Mouse (Mus musculus) bone marrow, adult 2 months (tissue): ENCODE measurements at regions not wholly inside any gene's neighbourhood (a gene's known extent, or its start where the extent isn't known, plus 50 kb on each side); places are given as distances from the start of the nearest gene placed in this dataset.

Source experiments
- H3K27ac ChIP-seq: fragments of 200-500 bp; 2 replicates; pipeline ENCODE4 v1.5.1; 2012; ENCODE audit warnings: low read depth, mild to moderate bottlenecking, control low read depth, inconsistent platforms, low read length; ENCODE audit not compliant: control insufficient read depth, poor library complexity, insufficient read depth
- H3K4me1 ChIP-seq: fragments of 200-500 bp; 2 replicates; pipeline ENCODE4 v1.6.1; 2011; ENCODE audit warnings: low read length; ENCODE audit not compliant: control insufficient read depth, insufficient read depth
- H3K4me3 ChIP-seq: fragments of 200-500 bp; replicated peaks from 2 replicates; pipeline ENCODE3; 2011; ENCODE audit warnings: mild to moderate bottlenecking, low read depth, low read length, control low read depth; ENCODE audit not compliant: control insufficient read depth
- CTCF ChIP-seq: fragments of 200-500 bp; IDR thresholded peaks from 2 replicates; pipeline ENCODE4 v1.5.1; 2011; ENCODE audit warnings: low read length, control low read depth; ENCODE audit not compliant: control insufficient read depth, insufficient read depth
- POLR2A ChIP-seq: fragments of 200-500 bp; IDR thresholded peaks from 2 replicates; pipeline ENCODE4 v1.6.1; 2011; ENCODE audit warnings: low read depth, mild to moderate bottlenecking, control low read depth, low read length, borderline replicate concordance; ENCODE audit not compliant: control insufficient read depth
- WGBS: fragments of 180-500 bp; shearing (Covaris S2); methylation state at CpG from one replicate; pipeline ENCODE4 v1.1.7; 2018; 5-methylcytosine and 5-hydroxymethylcytosine counted together

DNA sequence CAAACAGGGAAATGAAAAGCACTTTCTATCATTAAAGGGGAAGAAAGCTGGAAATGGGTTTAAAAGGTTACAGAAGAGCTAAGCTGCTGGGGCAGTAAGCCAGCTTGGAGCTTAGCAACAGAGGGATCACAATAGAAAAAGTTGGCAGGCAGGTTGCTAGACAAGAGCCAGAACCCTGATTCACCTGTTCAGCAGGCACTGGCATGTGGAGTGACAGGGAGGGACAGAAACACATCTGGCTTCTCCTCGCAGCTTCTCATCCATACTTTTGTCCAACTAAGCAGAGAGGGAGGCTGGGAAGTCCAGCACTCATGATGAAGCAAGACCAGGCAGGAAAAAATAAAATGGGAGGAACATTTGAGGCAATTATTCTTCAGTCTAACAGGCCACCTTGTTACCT lies 81.3 kb upstream of the Thrb start:
- Histone ChIP-seq H3K4me1 (no peaks in the 10 kb centered on the region), H3K27ac (no peak overlapping the region), H3K4me3 (no peak overlapping the region)
- TF ChIP-seq POLR2A (no peak), CTCF (no peak)
- WGBS, result 71% methylated on average over 1 of the region's 1 CpGs

DNA sequence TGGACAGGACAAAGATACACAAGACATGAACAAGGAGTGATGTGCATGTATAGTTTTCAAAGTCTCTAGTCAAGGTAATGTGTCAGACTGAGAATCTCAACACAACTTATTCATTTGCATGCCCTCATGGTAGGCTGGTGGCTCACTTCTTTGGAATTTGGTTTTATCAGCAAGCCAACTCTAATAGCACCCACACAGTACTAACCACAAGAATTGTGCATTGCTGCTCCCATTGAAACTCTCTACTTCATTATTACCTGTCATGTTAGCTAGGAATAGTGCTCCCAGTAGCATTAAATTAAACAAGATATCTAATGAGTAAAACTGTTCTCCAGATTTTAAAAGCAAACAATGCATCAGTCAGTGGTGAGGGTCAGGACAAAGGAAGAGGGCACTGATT lies 70.5 kb upstream of the Thrb start:
- TF ChIP-seq POLR2A, result no peak
- no peak overlapping the region for H3K4me3 ChIP-seq
- H3K4me1 ChIP-seq, result no peaks in the 10 kb centered on the region
- H3K27ac ChIP-seq, result no peak overlapping the region

GRCm38 (mm10) chr14:17599553-17599952 lies 60.5 kb upstream of the Thrb start:
- Histone ChIP-seq H3K27ac (no peak overlapping the region), H3K4me1 (no peaks in the 10 kb centered on the region), H3K4me3 (no peak overlapping the region)
- WGBS, result 55% methylated on average over 5 of the region's 5 CpGs
- no peak for TF ChIP-seq POLR2A
- TF ChIP-seq CTCF, result no peak

DNA sequence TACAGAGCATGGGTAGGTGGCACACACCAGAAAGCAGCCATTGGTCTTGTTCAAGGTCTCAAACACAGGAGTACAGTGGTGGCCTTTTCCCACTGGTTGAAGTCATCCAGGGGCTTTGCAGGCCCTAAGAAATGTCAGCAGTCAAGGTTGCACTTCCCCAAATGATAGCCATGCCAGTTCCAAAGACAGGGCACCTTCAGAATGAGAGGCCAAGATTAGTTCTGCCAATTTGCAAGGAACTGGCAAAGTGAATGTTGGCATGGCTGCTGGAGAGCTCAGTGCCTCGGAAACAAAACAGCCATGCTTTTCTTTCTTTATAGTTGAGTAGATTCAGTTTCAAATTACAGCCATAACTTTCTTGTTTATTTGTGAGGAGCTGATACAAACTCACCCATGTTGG lies 57.7 kb upstream of the Thrb start:
- TF ChIP-seq CTCF, result no peak
- TF ChIP-seq POLR2A, result no peak
- 77% methylated on average over 1 of the region's 1 CpGs for WGBS
- H3K27ac ChIP-seq, result no peak overlapping the region
- no peaks in the 10 kb centered on the region for H3K4me1 ChIP-seq
- no peak overlapping the region for H3K4me3 ChIP-seq

- 70% methylated on average over 3 of the region's 3 CpGs for WGBS
- no peak overlapping the region for H3K27ac ChIP-seq
- TF ChIP-seq CTCF (no peak), POLR2A (no peak)
These were observed 54.0 kb upstream of the Thrb start for GRCm38 (mm10) chr14:17606018-17606417.

DNA sequence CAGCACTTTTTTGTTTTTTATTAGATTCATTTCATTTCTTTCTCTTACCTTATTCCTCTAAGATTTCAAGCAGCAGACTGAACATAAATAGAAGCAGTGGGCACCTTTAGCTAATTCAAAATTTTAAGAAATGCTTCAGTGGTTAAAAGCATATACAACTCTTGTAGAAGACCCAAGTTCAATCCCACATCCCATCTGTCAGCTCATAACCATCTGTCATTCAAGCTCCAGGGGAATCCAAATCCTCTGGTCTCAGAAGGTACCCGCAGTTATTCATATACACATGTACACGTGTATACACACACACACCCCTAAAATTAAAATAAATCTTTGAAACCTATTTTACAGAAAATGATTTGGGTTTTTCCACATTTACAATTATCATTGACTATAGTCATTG lies 52.9 kb upstream of the Thrb start:
- TF ChIP-seq POLR2A, result no peak
- TF ChIP-seq CTCF, result no peak
- Histone ChIP-seq H3K27ac (no peak overlapping the region), H3K4me1 (no peaks in the 10 kb centered on the region), H3K4me3 (no peak overlapping the region)
- WGBS, result 76% methylated on average over 2 of the region's 2 CpGs

More at GRCm38 (mm10) chr14:17606018-17606417, 54.0 kb upstream of the Thrb start:
- H3K4me3 ChIP-seq, result no peak overlapping the region
- H3K4me1 ChIP-seq, result no peaks in the 10 kb centered on the region
